Comparison of ENCODE assay signal across 7 mouse cellular contexts in the genomic region with DNA sequence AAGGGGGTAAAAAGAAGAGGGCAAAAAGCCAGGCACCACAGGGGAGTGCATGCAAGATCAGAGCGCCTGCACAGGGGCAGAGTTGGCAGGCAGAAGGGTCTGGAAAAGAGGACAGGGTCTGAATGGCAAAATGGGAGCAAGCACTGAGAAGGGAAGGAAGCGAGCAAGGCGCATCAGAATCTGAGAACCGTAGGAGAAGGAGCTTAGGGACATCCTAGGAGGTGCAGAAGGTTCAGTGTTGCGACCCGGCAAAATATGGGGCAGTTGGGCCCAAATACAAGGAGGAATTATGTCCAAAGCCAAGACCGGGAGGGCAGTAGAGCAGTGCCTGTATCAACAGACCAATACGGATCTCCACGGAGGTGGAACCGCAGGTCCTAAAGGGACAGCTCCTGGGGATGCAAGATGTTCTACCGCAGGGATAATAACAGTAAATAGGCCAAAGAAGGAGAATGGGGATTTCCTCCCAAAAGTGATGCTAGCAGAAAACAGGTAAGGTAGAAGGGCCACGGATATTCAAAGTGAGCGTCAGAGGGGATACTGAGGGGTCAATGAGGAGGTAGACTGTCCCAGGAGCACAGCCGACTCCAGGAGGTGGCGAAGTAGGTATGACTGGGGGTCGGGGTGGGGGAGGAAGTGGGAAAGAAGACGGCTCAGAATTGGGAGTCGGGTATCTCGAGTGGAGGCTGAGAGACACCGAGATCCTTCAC. TPM values are rescaled to one million over a fixed set of nuclear protein-coding genes. Genes with fewer than 3 reads are reported as not detected.
DNase-seq lines count a peak whose midpoint lies in the region; ATAC-seq and TF ChIP-seq lines count a peak whose summit lies in the region.

No protein-coding gene starts in this region.

- H3K4me2 ChIP-seq in hindbrain, postnatal 0 days (ENCODE audit: low read depth, low read length): peak overlapping the region; percentile 90
- H3K4me2 ChIP-seq in midbrain, embryonic 11.5 days: peak overlapping the region; percentile 67

- WGBS in embryonic facial prominence, embryonic 10.5 days: 1% methylated on average over 20 of the region's 20 CpGs
- 0% methylated on average over 20 of the region's 20 CpGs for WGBS in hindbrain, postnatal 0 days
- under 1% methylated on average over 20 of the region's 20 CpGs for WGBS in midbrain, embryonic 11.5 days

- peaks cover 57% of the 10 kb centered on the region for H3K4me1 ChIP-seq in embryonic facial prominence, embryonic 10.5 days
- peaks cover 31% of the 10 kb centered on the region for H3K4me1 ChIP-seq in hindbrain, postnatal 0 days (ENCODE audit: insufficient read depth, low read length)
- peaks cover 28% of the 10 kb centered on the region for H3K4me1 ChIP-seq in midbrain, embryonic 11.5 days (ENCODE audit: control insufficient read depth, insufficient read depth, low read length)

- H3K27me3 ChIP-seq in embryonic facial prominence, embryonic 10.5 days (replicated peaks; ENCODE audit: low read depth, poor library complexity, severe bottlenecking): peaks cover 4% of the 10 kb centered on the region
- H3K27me3 ChIP-seq in hindbrain, postnatal 0 days (ENCODE audit: insufficient read depth, low read length): no peaks in the 10 kb centered on the region
- no peaks in the 10 kb centered on the region for H3K27me3 ChIP-seq in midbrain, embryonic 11.5 days (ENCODE audit: control insufficient read depth, insufficient read depth, low read length)

- H3K36me3 ChIP-seq in embryonic facial prominence, embryonic 10.5 days (replicated peaks): peaks cover 12% of the 10 kb centered on the region
- H3K36me3 ChIP-seq in hindbrain, postnatal 0 days (ENCODE audit: insufficient read depth, low read length): no peaks in the 10 kb centered on the region
- H3K36me3 ChIP-seq in midbrain, embryonic 11.5 days (ENCODE audit: control insufficient read depth, insufficient read depth, low read length): no peaks in the 10 kb centered on the region

- DNase-seq in left cerebral cortex, postnatal 25 days (ENCODE audit: low spot score in 2 of 2): peak; percentile 18 to 38
- no peak for DNase-seq in left cerebral cortex, adult 11 months (ENCODE audit: low spot score)
- DNase-seq in adipocyte (ENCODE audit: low spot score): peak; percentile 34
- DNase-seq in embryonic facial prominence, embryonic 10.5 days (ENCODE audit: low spot score): peak; percentile 31
- DNase-seq in hindbrain, postnatal 0 days (ENCODE audit: low spot score): peak; percentile 43
- DNase-seq in midbrain, embryonic 11.5 days (ENCODE audit: low spot score, missing footprints): peak; percentile 92

- peak overlapping the region; percentile 93 for H3K4me3 ChIP-seq in embryonic facial prominence, embryonic 10.5 days
- peak overlapping the region; percentile 86 for H3K4me3 ChIP-seq in hindbrain, postnatal 0 days (ENCODE audit: low read length)
- H3K4me3 ChIP-seq in midbrain, embryonic 11.5 days (ENCODE audit: low read depth, low read length): peak overlapping the region; percentile 90

- intact Hi-C loops in left cerebral cortex, postnatal 25 days (cut with DNase I): loop anchor here (2.0 to 10.0 kb wide), 5 partner anchors 19 to 319 kb away; partner anchors contain the start of gene Zc3h4

- peak overlapping the region; percentile 98 for H3K9ac ChIP-seq in hindbrain, postnatal 0 days (replicated peaks; ENCODE audit: low read length)
- H3K9ac ChIP-seq in midbrain, embryonic 11.5 days (ENCODE audit: low read length): peak overlapping the region; percentile 98

- peak overlapping the region; percentile 99 for H3K27ac ChIP-seq in embryonic facial prominence, embryonic 10.5 days (replicated peaks)
- peak overlapping the region; percentile 99 for H3K27ac ChIP-seq in hindbrain, postnatal 0 days
- H3K27ac ChIP-seq in midbrain, embryonic 11.5 days (ENCODE audit: low read depth, low read length): peak overlapping the region; percentile 100

- no peak for TF ChIP-seq CTCF in hindbrain, postnatal 0 days (IDR thresholded peaks at IDR 0.05; ENCODE audit: low read depth)

- ATAC-seq in hindbrain, postnatal 0 days: no peak
- ATAC-seq in midbrain, embryonic 11.5 days (ENCODE audit: low FRiP score): no peak
- ATAC-seq in megakaryocyte-erythroid progenitor cell, adult 5-6 weeks (replicated peaks; ENCODE audit: low FRiP score, low TSS enrichment, poor library complexity, severe bottlenecking): no peak

- no peaks in the 10 kb centered on the region for H3K9me3 ChIP-seq in embryonic facial prominence, embryonic 10.5 days
- no peaks in the 10 kb centered on the region for H3K9me3 ChIP-seq in hindbrain, postnatal 0 days (ENCODE audit: low read length)
- no peaks in the 10 kb centered on the region for H3K9me3 ChIP-seq in midbrain, embryonic 11.5 days (ENCODE audit: control insufficient read depth, low read length)

RNA-seq across cellular contexts. Expression of gene Arhgap35, which starts 1.2 kb away (rescaled TPM):
- total RNA-seq in left cerebral cortex, postnatal 25 days (2021): 100 to 1,000 TPM; 137 to 139 TPM
- polyA plus RNA-seq in embryonic facial prominence, embryonic 10.5 days (2016; fragmentation: Nextera tagmentation; extraction: Ambion mirVana): 32.4 and 32.6 TPM in 2 replicates
- 131 and 146 TPM in 2 replicates for total RNA-seq in hindbrain, postnatal 0 days (2014; rRNA removed)
- polyA plus RNA-seq in hindbrain, postnatal 0 days (2015; fragmentation: Nextera tagmentation; extraction: Ambion mirVana): 21.2 and 24.8 TPM in 2 replicates
- polyA plus RNA-seq in midbrain, embryonic 11.5 days (2014; fragmentation: Nextera tagmentation; extraction: Ambion mirVana): 32.5 and 33.3 TPM in 2 replicates
- total RNA-seq in megakaryocyte-erythroid progenitor cell, adult 5-6 weeks (2014; fragmentation: Nextera tagmentation): 11.1 and 14.3 TPM in 2 replicates
- 8.0 and 8.6 TPM in 2 replicates for total RNA-seq in megakaryocyte-erythroid progenitor cell, adult 5-6 weeks (2017)
